Mouse (Mus musculus): ENCODE measurements around the gene Dync1h1.
A peak's percentile ranks its signal among the peaks of the same experiment; 100 is the strongest.

- TF ChIP-seq POLR2A (IDR thresholded peaks at IDR 0.05; ENCODE audit: low read depth, low read length) (no peak), CTCF (conservative IDR thresholded peaks at IDR 0.05; ENCODE audit: insufficient read depth, insufficient read length, low read depth, low read length) (peak; percentile 51; the same call in 1 of the 2 replicates)
These were observed 7.4 kb downstream of the Dync1h1 start for GRCm38 (mm10) chr12:110608460-110609152.
